Mouse (Mus musculus): Measurements from ENCODE around the gene Lgr6.

GRCm38 (mm10) chr1:135056901-135057300, 48.2 kb downstream of the Lgr6 start:
- TF ChIP-seq POLR2A (IDR thresholded peaks at IDR 0.05; ENCODE audit: borderline replicate concordance, low read depth, low read length) (no peak), CTCF (IDR thresholded peaks at IDR 0.05; ENCODE audit: low read depth, low read length) (no peak)

Data from bone marrow macrophage, adult 2 months (primary cell).